Mouse (Mus musculus) heart, embryonic 14.5 days (tissue): ENCODE results near the gene Ell3. TPM values are rescaled to one million over a fixed set of nuclear protein-coding genes. Genes with fewer than 3 reads are reported as not detected.
"Not testable (repeated sequence)": the region's sequence is repeated elsewhere in the genome, so short reads cannot be mapped to it uniquely, and the experiment has no call there.

Experiments
- ATAC-seq: fragments of 200-750 bp; cut with Nextera tagmentation; 2 replicates; pipeline ENCODE4 v1.8.0; 2017; ENCODE audit warnings: low read depth, moderate TSS enrichment; ENCODE audit not compliant: insufficient number of reproducible peaks, insufficient read depth, low FRiP score
- H3K27ac ChIP-seq, 2 experiments: fragments of 200-500 bp in 1 of 2; fragments of 300-500 bp in 1 of 2; sonication (generic) in 1 of 2; replicated peaks in 1 of 2; 2 replicates each; pipeline ENCODE4 v1.5.1; 2012 to 2014; ENCODE audit warnings: low read depth in 2 of 2, low read length in 2 of 2, control low read depth in 1 of 2, mild to moderate bottlenecking in 1 of 2, mixed read lengths in 1 of 2; ENCODE audit not compliant: control insufficient read depth in 1 of 2, insufficient read depth in 1 of 2
- H3K27me3 ChIP-seq: fragments of 300-500 bp; sonication (generic); 2 replicates; pipeline ENCODE4 v1.6.1; 2014; ENCODE audit warnings: mild to moderate bottlenecking, low read length, control low read depth; ENCODE audit not compliant: control insufficient read depth, insufficient read depth
- H3K36me3 ChIP-seq: fragments of 300-500 bp; sonication (generic); 2 replicates; pipeline ENCODE4 v1.6.1; 2014; ENCODE audit warnings: mild to moderate bottlenecking, control low read depth, low read length, mixed read lengths; ENCODE audit not compliant: control insufficient read depth, insufficient read depth
- H3K4me1 ChIP-seq, 2 experiments: fragments of 200-500 bp in 1 of 2; fragments of 300-500 bp in 1 of 2; sonication (generic) in 1 of 2; 2 replicates each; pipeline ENCODE4 v1.6.1; 2012 to 2014; ENCODE audit warnings: low read length in 2 of 2, control low read depth in 1 of 2, mixed read lengths in 1 of 2; ENCODE audit not compliant: control insufficient read depth in 2 of 2, insufficient read depth in 2 of 2
- H3K4me2 ChIP-seq: fragments of 300-500 bp; sonication (generic); 2 replicates; pipeline ENCODE4 v1.6.1; 2014; ENCODE audit warnings: mild to moderate bottlenecking, low read length
- H3K4me3 ChIP-seq, 2 experiments: fragments of 200-500 bp in 1 of 2; fragments of 300-500 bp in 1 of 2; sonication (generic) in 1 of 2; 2 replicates each; pipeline ENCODE4 v1.5.1; 2012 to 2014; ENCODE audit warnings: low read length in 2 of 2, mild to moderate bottlenecking in 2 of 2, control low read depth in 1 of 2, low read depth in 1 of 2, moderate library complexity in 1 of 2; ENCODE audit not compliant: control insufficient read depth in 1 of 2, insufficient read depth in 1 of 2
- H3K9ac ChIP-seq: fragments of 300-500 bp; sonication (generic); 2 replicates; pipeline ENCODE4 v1.6.1; 2014; ENCODE audit warnings: mild to moderate bottlenecking, low read length
- H3K9me3 ChIP-seq: fragments of 300-500 bp; sonication (generic); 2 replicates; pipeline ENCODE4 v1.6.1; 2016; ENCODE audit warnings: low read length, control low read depth; ENCODE audit not compliant: control insufficient read depth
- WGBS: fragments of 180-500 bp; shearing (Covaris S2); extraction: QIAGEN DNeasy Blood & Tissue Kit; methylation state at CpG from one replicate; pipeline ENCODE4 v1.1.7; 2014; 5-methylcytosine and 5-hydroxymethylcytosine counted together
- polyA plus RNA-seq: library from polyadenylated mRNA; unstranded; fragments of >200 nt; fragmentation: Nextera tagmentation; extraction: Ambion mirVana; gene quantifications from 2 replicates; pipeline ENCODE4 v1.2.1, GENCODE M21; 2014

Gene Ell3
- polyA plus RNA-seq = 0.77 and 1.3 TPM in 2 replicates

DNA sequence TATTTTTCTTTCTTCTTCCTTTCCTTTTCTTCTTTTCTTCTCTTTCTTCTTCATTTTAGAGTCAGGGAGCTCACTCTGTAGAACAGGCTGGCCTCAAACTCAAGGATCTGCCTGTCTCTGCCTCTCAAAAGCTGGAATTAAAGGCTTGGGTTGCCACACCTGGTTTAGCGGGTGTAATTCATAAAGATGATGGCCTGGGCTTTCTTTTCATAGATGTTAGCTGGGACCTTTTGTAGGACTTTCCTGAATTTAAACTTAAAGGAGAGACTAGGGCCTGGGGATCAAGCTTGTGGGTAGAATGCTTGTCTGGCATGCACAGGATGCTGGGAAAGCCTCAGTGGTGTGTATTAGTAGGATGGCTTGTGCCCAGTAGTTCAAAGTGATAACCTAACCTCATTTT is at the start of gene Ell3:
TSS of gene Ell3 (minus strand) at position 101 of the 400 bp plus-strand sequence.
- Histone ChIP-seq H3K36me3 (peaks cover 8% of the 10 kb centered on the region), H3K9ac (no peak within 1 kb of the TSS), H3K4me2 (peak within 1 kb of the TSS; percentile 97), H3K9me3 (no peaks in the 10 kb centered on the region), H3K4me3 (no peak within 1 kb of the TSS), H3K4me1 (peaks cover 12 to 22% of the 10 kb centered on the region in 2 experiments; a peak in 3 of 4 replicates), H3K27ac (no peak within 1 kb of the TSS), H3K27me3 (no peaks in the 10 kb centered on the region)
- 84% methylated on average over 1 of the region's 1 CpGs for WGBS
- no peak for ATAC-seq

DNA sequence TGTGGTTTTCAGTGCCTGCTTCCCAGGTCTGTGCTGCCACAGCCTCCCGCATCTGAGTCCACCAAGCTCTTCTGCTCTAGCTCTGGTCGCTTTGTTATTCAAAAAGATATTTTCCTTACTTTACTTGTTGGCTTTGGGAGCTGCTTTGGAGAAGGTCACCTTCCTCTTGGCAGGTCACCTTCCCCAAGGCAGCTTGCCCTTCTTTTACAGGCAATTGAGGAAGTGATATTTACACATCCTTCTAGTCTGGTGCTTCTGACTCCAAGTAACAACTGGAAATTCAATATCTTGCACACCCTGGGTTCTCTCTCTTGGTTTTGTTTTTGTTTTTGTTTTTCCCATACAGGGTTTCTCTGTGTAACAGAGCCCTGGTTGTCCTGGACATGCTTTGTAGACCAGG is 40.3 kb upstream of the Ell3 start:
- not testable (repeated sequence) for H3K36me3 ChIP-seq, ATAC-seq, H3K4me2 ChIP-seq, H3K4me3 ChIP-seq, H3K9me3 ChIP-seq, H3K27me3 ChIP-seq, H3K27ac ChIP-seq, H3K9ac ChIP-seq, H3K4me1 ChIP-seq
- 75% methylated on average over 1 of the region's 2 CpGs for WGBS

DNA sequence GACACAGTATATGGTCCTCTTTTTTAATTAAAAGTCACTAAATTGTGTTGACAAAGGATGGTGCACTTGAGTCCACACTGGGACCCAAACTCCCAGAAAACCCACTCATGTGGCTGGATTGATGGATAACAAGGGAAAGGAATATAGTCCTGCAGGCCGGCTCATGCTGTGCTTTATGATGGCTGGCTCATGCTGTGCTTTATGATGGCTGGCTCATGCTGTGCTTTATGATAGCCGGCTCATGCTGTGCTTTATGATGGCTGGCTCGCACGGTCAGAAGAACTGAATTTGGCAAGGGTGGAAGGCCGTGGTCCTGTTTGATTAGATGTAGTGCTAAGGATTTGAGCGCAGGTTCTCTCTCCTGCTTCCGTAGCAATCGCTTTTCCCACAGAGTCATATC is 39.5 kb upstream of the Ell3 start:
- ATAC-seq = no peak
- H3K9ac ChIP-seq = no peak overlapping the region
- H3K9me3 ChIP-seq = no peaks in the 10 kb centered on the region
- H3K36me3 ChIP-seq = no peaks in the 10 kb centered on the region
- no peak overlapping the region for H3K4me2 ChIP-seq
- no peaks in the 10 kb centered on the region for H3K4me1 ChIP-seq
- no peaks in the 10 kb centered on the region for H3K27me3 ChIP-seq
- no peak overlapping the region for H3K27ac ChIP-seq
- no peak overlapping the region for H3K4me3 ChIP-seq
- WGBS = 75% methylated on average over 8 of the region's 8 CpGs

DNA sequence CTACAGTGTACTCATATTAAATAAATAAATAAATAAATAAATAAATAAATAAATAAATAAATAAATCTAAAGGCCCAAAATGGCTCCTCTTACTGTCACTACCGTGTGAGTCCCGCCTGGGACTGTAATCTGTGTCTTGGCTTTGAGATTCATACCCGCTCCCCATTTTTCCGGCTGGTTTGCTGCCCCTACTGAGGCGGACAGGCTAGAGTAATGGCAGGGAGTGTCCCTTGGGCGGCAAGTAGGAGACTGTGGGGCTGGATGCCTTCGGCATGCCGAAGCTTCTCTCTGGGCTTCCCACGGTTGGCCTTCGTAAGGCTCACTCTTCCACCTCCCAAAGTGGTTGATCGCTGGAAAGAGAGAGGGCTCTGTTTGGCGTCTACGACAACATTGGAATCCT is 36.8 kb upstream of the Ell3 start:
- not testable (repeated sequence) for H3K36me3 ChIP-seq, H3K27me3 ChIP-seq, H3K9me3 ChIP-seq, H3K9ac ChIP-seq, ATAC-seq, H3K4me1 ChIP-seq, H3K4me3 ChIP-seq, H3K4me2 ChIP-seq, H3K27ac ChIP-seq
- 78% methylated on average over 13 of the region's 13 CpGs for WGBS

DNA sequence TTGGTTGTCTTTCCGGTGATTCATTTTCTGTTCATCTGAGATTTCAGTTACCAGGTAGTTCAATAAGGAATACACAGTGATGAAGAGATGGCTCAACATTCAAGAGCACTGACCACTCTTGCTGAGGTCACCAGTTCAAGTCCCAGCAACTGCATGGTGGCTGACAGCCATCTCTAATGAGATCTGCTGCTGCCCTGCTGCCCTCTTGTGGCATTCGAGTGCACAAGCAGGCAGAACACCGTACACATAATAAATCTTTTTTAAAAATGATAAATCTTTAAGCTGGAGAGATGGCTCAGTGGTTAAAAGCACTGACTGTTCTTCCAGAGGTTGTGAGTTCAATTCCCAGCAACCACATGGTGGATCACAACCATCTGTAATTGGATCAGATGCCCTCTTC is 36.4 kb upstream of the Ell3 start:
- no peaks in the 10 kb centered on the region for H3K4me1 ChIP-seq
- H3K4me3 ChIP-seq = no peak overlapping the region
- no peaks in the 10 kb centered on the region for H3K9me3 ChIP-seq
- no peaks in the 10 kb centered on the region for H3K36me3 ChIP-seq
- H3K4me2 ChIP-seq = no peak overlapping the region
- no peak overlapping the region for H3K9ac ChIP-seq
- no peaks in the 10 kb centered on the region for H3K27me3 ChIP-seq
- WGBS = 55% methylated on average over 3 of the region's 3 CpGs
- H3K27ac ChIP-seq = no peak overlapping the region
- ATAC-seq = no peak

DNA sequence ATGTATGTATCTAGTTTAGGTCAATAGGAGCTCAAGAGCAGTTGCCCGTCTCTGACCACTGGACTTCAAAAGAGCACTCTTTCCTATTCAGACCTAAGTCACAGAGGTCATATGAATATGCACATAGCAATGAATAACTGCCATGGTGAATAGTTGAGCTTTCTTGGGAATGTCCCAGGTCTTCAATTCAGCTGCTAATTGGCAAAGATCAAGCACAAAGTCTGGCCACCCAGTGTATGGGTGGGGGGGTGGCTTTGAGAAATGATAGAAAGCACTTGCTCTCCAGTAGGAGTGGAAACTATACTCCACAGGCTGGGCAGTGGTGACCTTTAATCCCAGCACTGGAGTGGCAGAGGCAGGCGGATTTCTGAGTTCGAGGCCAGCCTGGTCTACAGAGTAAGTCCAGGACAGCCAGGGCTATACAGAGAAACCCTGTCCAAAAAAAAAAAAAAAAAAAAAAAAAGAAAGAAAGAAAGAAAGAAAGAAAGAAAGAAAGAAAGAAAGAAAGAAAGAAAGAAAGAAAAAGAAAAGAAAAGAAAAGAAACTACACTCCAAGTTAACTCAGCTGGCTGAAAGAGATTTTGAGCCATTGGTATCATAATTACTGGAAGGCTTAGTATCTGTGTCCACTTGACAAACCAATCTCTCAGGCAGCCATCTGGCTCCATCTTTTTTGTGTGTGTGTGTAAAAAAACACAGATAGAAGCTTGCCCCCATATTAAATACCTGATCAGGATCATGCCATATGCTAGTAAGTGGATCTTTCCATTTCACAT is 33.6 kb upstream of the Ell3 start:
- Histone ChIP-seq H3K4me1 (no peaks in the 10 kb centered on the region), H3K4me2 (no peak overlapping the region), H3K4me3 (no peak overlapping the region), H3K27me3 (no peaks in the 10 kb centered on the region), H3K27ac (no peak overlapping the region), H3K9ac (no peak overlapping the region), H3K9me3 (no peaks in the 10 kb centered on the region), H3K36me3 (no peaks in the 10 kb centered on the region)
- 81% methylated on average over 3 of the region's 3 CpGs for WGBS
- no peak for ATAC-seq

DNA sequence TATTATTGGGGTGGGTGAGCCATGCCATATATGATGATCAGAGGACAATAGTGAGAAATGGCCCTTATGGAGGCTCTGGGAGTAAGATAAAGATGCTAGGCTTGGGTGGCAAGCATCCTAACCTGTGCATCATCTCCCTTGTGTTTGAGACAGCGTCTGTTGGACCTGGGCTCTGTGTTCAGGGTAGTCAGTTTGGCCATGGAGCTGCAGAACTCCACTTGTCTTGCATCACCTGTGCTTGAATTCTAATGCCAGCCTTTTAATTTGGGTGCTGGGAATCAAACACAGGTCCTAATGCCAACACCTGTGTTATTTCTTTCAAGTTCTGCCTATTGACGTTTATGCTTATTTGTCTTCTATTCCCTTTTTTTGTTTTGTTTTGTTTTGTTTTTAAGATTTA is 31.2 kb upstream of the Ell3 start:
- 100% methylated on average over 2 of the region's 2 CpGs for WGBS
- not testable (repeated sequence) for H3K36me3 ChIP-seq, ATAC-seq, H3K9ac ChIP-seq, H3K4me3 ChIP-seq, H3K9me3 ChIP-seq, H3K27ac ChIP-seq, H3K4me2 ChIP-seq, H3K4me1 ChIP-seq, H3K27me3 ChIP-seq

DNA sequence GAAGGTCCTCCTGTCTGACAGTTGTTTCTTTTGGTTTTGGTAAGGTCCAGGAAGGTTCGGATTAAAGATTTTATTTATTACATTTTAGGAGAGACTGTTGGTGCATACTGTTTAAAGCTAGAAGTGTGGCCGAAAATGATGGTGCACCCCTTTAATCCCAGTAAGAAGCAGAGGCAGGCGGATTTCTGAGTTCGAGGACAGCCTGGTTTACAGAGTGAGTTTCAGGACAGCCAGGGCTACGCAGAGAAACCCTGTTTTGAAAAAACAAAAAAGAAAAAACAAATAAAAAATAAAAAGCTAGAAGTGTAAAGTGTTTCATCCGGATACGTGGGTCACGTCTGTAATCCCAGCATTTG is 30.1 kb upstream of the Ell3 start:
- Histone ChIP-seq H3K4me1 (no peaks in the 10 kb centered on the region), H3K9ac (peak overlapping the region; percentile 77), H3K9me3 (no peaks in the 10 kb centered on the region), H3K4me3 (peak overlapping the region; percentile 60 to 69), H3K4me2 (peak overlapping the region; percentile 66), H3K27me3 (no peaks in the 10 kb centered on the region), H3K27ac (peak overlapping the region; percentile 48 to 55; a peak in 3 of 4 replicates), H3K36me3 (0 out of 2 replicates have a peak, but pooled peaks cover 3% of the 10 kb centered on the region)
- 0 out of 2 replicates have a peak, but pooled peaks have one; percentile 6 for ATAC-seq
- WGBS = 27% methylated on average over 8 of the region's 8 CpGs
